8 mouse cellular contexts compared by ENCODE assay signal in the genomic region with DNA sequence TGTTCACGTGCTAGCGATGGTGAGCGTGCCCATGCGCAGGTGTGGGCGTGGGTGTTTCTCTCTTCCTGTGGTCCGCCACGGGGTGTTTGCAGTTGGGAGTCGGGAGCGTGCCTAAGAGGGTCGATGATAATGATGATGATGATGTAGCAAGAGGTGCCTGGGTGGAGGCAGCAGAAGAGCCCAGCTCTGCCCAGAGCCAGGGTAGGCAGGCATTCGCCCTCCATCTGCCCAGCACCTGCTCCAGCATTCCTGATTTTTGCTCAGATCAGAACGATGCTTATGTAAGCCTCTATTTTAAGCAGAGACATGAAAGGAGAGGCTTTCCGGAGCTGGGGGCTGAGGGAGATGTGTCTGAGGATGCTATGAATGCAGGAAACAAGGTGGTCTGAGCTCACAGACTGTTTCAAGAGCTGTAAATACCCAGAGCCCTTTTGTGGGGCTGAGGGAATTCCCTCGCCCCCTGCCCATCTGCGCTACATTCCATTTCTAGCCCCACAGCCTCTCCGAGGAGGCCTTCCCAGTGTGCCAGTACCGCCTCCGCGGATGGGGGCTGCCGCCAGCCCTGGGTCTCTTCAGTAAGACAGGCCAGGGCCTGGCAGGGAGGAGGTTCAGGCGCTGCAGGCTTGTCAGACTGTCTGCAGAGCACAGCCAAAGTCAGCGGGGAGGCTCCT. TPM values are rescaled to one million over a fixed set of nuclear protein-coding genes. Genes with fewer than 3 reads are reported as not detected.
DNase-seq lines count a peak whose midpoint lies in the region; ATAC-seq and TF ChIP-seq lines count a peak whose summit lies in the region.

No protein-coding gene starts in this region.

- no peaks in the 10 kb centered on the region for H3K9me3 ChIP-seq in lung, embryonic 16.5 days (ENCODE audit: control insufficient read depth, low read length)
- H3K9me3 ChIP-seq in forebrain, embryonic 15.5 days, result no peaks in the 10 kb centered on the region
- no peaks in the 10 kb centered on the region for H3K9me3 ChIP-seq in midbrain, postnatal 0 days (ENCODE audit: low read length)

- peak overlapping the region; percentile 25; the same call in 1 of the 2 replicates for H3K27ac ChIP-seq in lung, embryonic 16.5 days (ENCODE audit: low read length)
- H3K27ac ChIP-seq in forebrain, embryonic 15.5 days (replicated peaks), result peak overlapping the region; percentile 87
- peak overlapping the region; percentile 80 for H3K27ac ChIP-seq in midbrain, postnatal 0 days (ENCODE audit: low read depth, low read length)

- no peak for TF ChIP-seq CTCF in midbrain, postnatal 0 days (IDR thresholded peaks at IDR 0.05)

- ATAC-seq in lung, embryonic 16.5 days (ENCODE audit: low read depth), result peak; percentile 13; the same call in 1 of the 2 replicates
- ATAC-seq in forebrain, embryonic 15.5 days (replicated peaks), result peak; percentile 48; the same call in 1 of the 2 replicates
- ATAC-seq in midbrain, postnatal 0 days (ENCODE audit: low FRiP score), result peak; percentile 18; the same call in 1 of the 2 replicates
- no peak for ATAC-seq in activated CD4-positive, CD25-positive, alpha-beta regulatory T cell, adult 4 months

- H3K4me1 ChIP-seq in lung, embryonic 16.5 days (replicated peaks; ENCODE audit: control insufficient read depth, insufficient read depth, low read length), result peaks cover 18% of the 10 kb centered on the region
- peaks cover 59% of the 10 kb centered on the region for H3K4me1 ChIP-seq in forebrain, embryonic 15.5 days
- peaks cover 44% of the 10 kb centered on the region for H3K4me1 ChIP-seq in midbrain, postnatal 0 days (ENCODE audit: insufficient read depth, low read length)

- no peaks in the 10 kb centered on the region for H3K27me3 ChIP-seq in lung, embryonic 16.5 days (ENCODE audit: control insufficient read depth, insufficient read depth, low read depth, low read length)
- no peaks in the 10 kb centered on the region for H3K27me3 ChIP-seq in forebrain, embryonic 15.5 days
- H3K27me3 ChIP-seq in midbrain, postnatal 0 days (ENCODE audit: insufficient read depth, low read length), result no peaks in the 10 kb centered on the region

- WGBS in lung, embryonic 16.5 days, result 39% methylated on average over 22 of the region's 22 CpGs
- WGBS in forebrain, embryonic 15.5 days, result 35% methylated on average over 22 of the region's 22 CpGs
- WGBS in midbrain, postnatal 0 days, result 26% methylated on average over 22 of the region's 22 CpGs

- DNase-seq in lung, postnatal 25 days (ENCODE audit: low spot score), result no peak
- DNase-seq in layer of hippocampus, postnatal 14 days (ENCODE audit: low spot score in 2 of 2), result peak; percentile 74 to 85
- peak; percentile 42 for DNase-seq in midbrain, postnatal 0 days (ENCODE audit: low spot score)
- no peak for DNase-seq in embryo, embryonic 9.5 days (ENCODE audit: extremely low spot score)
- no peak for DNase-seq in lung, postnatal 36 days

- no peaks in the 10 kb centered on the region for H3K36me3 ChIP-seq in lung, embryonic 16.5 days (ENCODE audit: control insufficient read depth, insufficient read depth, low read length)
- H3K36me3 ChIP-seq in forebrain, embryonic 15.5 days, result no peaks in the 10 kb centered on the region
- H3K36me3 ChIP-seq in midbrain, postnatal 0 days (ENCODE audit: insufficient read depth, low read length), result no peaks in the 10 kb centered on the region

- H3K4me3 ChIP-seq in lung, embryonic 16.5 days (ENCODE audit: low read length), result no peak overlapping the region
- no peak overlapping the region for H3K4me3 ChIP-seq in forebrain, embryonic 15.5 days
- H3K4me3 ChIP-seq in midbrain, postnatal 0 days (ENCODE audit: low read depth, low read length), result no peak overlapping the region

- H3K9ac ChIP-seq in lung, embryonic 16.5 days (ENCODE audit: low read length), result peak overlapping the region; percentile 19; the same call in 1 of the 2 replicates
- peak overlapping the region; percentile 29 for H3K9ac ChIP-seq in forebrain, embryonic 15.5 days (replicated peaks)
- H3K9ac ChIP-seq in midbrain, postnatal 0 days (replicated peaks; ENCODE audit: low read length, poor library complexity, severe bottlenecking), result 0 out of 2 replicates have a peak overlapping the region, but pooled peaks have one; percentile 29

- H3K4me2 ChIP-seq in lung, embryonic 16.5 days (ENCODE audit: low read depth, low read length), result peak overlapping the region; percentile 22; the same call in 1 of the 2 replicates
- peak overlapping the region; percentile 10 for H3K4me2 ChIP-seq in forebrain, embryonic 15.5 days (replicated peaks)
- peak overlapping the region; percentile 16; the same call in 1 of the 2 replicates for H3K4me2 ChIP-seq in midbrain, postnatal 0 days (ENCODE audit: low read depth, low read length, poor library complexity, severe bottlenecking)

RNA-seq across cellular contexts. Expression of a gene that starts 47.7 kb away (rescaled TPM):
- polyA plus RNA-seq in lung, embryonic 16.5 days (2015; fragmentation: Nextera tagmentation; extraction: Ambion mirVana), result 6.1 and 6.4 TPM in 2 replicates
- 4.5 and 4.8 TPM in 2 replicates for polyA plus RNA-seq in forebrain, embryonic 15.5 days (2015; fragmentation: Nextera tagmentation; extraction: Ambion mirVana)
- total RNA-seq in layer of hippocampus, postnatal 14 days (2021), result 1 to 10 TPM; 6.8 to 6.9 TPM
- 5.3 and 13.9 TPM in 2 replicates for total RNA-seq in midbrain, postnatal 0 days (2014; rRNA removed)
- 9.9 and 11.1 TPM in 2 replicates for polyA plus RNA-seq in midbrain, postnatal 0 days (2015; fragmentation: Nextera tagmentation; extraction: Ambion mirVana)
- 10 to 100 TPM; 21.2 to 24.5 TPM for polyA plus RNA-seq in activated CD4-positive, CD25-positive, alpha-beta regulatory T cell, adult 4 months (2017; shearing (Covaris generic))

Comparison
In these comparisons a context has a peak if more than half of its experiments do, and no peak if none do; other contexts are left out.
1. H3K27ac ChIP-seq: peak in every context shown above with its lines; median percentile 87 in forebrain, embryonic 15.5 days; 80 in midbrain, postnatal 0 days; 25 in lung, embryonic 16.5 days.
2. DNase-seq: peak in layer of hippocampus, postnatal 14 days (2 of 2) and midbrain, postnatal 0 days (single experiment); none in lung, postnatal 25 days (single experiment), embryo, embryonic 9.5 days (single experiment) and lung, postnatal 36 days (single experiment).
3. Peak in every context shown above with its lines, with median percentiles within 50 percentile points of each other: H3K4me2 ChIP-seq and H3K9ac ChIP-seq.